In the genomic region with DNA sequence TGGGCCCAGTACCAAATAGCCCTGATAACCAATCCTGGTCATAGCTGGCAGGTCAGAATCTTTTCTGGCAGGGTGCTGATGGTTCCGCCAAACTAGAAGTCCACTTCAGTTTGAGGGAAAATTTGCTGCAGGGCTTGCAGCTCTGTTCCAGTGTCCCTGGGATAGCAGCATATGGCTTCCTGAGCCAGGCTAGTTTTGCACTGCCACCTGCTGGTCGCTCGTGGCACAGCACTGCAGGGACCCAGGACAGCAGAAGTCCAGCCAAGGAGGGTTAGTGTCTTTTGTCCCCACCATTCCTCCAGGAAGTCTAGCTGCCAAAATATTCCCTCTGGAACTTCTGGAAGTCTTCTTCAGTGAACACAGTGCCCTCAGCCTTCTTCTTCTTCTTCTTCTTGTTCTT, we compare ENCODE assay signal across 9 mouse cellular contexts. TPM values are rescaled to one million over a fixed set of nuclear protein-coding genes. Genes with fewer than 3 reads are reported as not detected.
DNase-seq lines count a peak whose midpoint lies in the region; ATAC-seq lines count a peak whose summit lies in the region.
"Had no signal": no experiment of that assay in that cellular context is flagged by ENCODE, and none has a peak within 500 bp of the region (broad histone marks: within the 10 kb centered on the region; RNA-seq: fewer than 3 reads in every experiment).

No protein-coding gene starts in this region.

- DNase-seq in kidney, adult 18-20 months, result peak; percentile 87
- DNase-seq in cerebellum, adult 11-12 months, result peak; percentile 86
- peak; percentile 80 for DNase-seq in frontal cortex, postnatal 25 days (ENCODE audit: low spot score in 2 of 2)
- peak; percentile 63 to 86 for DNase-seq in kidney, adult 8-10 months
- DNase-seq in liver, result peak; percentile 88
- DNase-seq in neural tube, embryonic 11.5 days (ENCODE audit: low spot score), result peak; percentile 87
- DNase-seq in testis, postnatal 10 days (ENCODE audit: low spot score), result peak; percentile 94

- ATAC-seq in kidney, embryonic 16.5 days (ENCODE audit: low FRiP score, low TSS enrichment), result no peak
- no peak for ATAC-seq in neural tube, embryonic 11.5 days (ENCODE audit: insufficient read depth, low FRiP score, low TSS enrichment)

- no peak overlapping the region for H3K4me3 ChIP-seq in kidney, embryonic 16.5 days (ENCODE audit: low read length)
- H3K4me3 ChIP-seq in neural tube, embryonic 11.5 days (ENCODE audit: low read depth, low read length), result no peak overlapping the region
- H3K4me3 ChIP-seq: neural tube, embryonic 12.5 days had no signal

- 8% methylated on average over 3 of the region's 3 CpGs for WGBS in kidney, embryonic 16.5 days
- WGBS in neural tube, embryonic 11.5 days, result 18% methylated on average over 3 of the region's 3 CpGs

- H3K9me3 ChIP-seq in kidney, embryonic 16.5 days (ENCODE audit: low read length), result no peaks in the 10 kb centered on the region
- no peaks in the 10 kb centered on the region for H3K9me3 ChIP-seq in neural tube, embryonic 11.5 days (ENCODE audit: control insufficient read depth, low read length)
- H3K9me3 ChIP-seq: neural tube, embryonic 12.5 days had no signal

- H3K36me3 ChIP-seq in kidney, embryonic 16.5 days (ENCODE audit: insufficient read depth, low read length), result peaks cover 31% of the 10 kb centered on the region
- peaks cover 11% of the 10 kb centered on the region for H3K36me3 ChIP-seq in neural tube, embryonic 11.5 days (ENCODE audit: control insufficient read depth, insufficient read depth, low read length)

- H3K4me1 ChIP-seq in kidney, embryonic 16.5 days (ENCODE audit: insufficient read depth, low read length), result peaks cover 25% of the 10 kb centered on the region
- peaks cover 10% of the 10 kb centered on the region for H3K4me1 ChIP-seq in neural tube, embryonic 11.5 days (ENCODE audit: control insufficient read depth, insufficient read depth, low read length)

- H3K27me3 ChIP-seq in kidney, embryonic 16.5 days (ENCODE audit: insufficient read depth, low read length), result no peaks in the 10 kb centered on the region
- no peaks in the 10 kb centered on the region for H3K27me3 ChIP-seq in neural tube, embryonic 11.5 days (ENCODE audit: control insufficient read depth, insufficient read depth, low read length)
- H3K27me3 ChIP-seq: neural tube, embryonic 12.5 days had no signal

- H3K27ac ChIP-seq in kidney, embryonic 16.5 days (ENCODE audit: low read length), result no peak overlapping the region
- no peak overlapping the region for H3K27ac ChIP-seq in neural tube, embryonic 11.5 days (ENCODE audit: low read depth, low read length)
- H3K27ac ChIP-seq: neural tube, embryonic 12.5 days had no signal

- no peak overlapping the region for H3K4me2 ChIP-seq in kidney, embryonic 16.5 days (replicated peaks; ENCODE audit: low read depth, low read length)
- H3K4me2 ChIP-seq in neural tube, embryonic 11.5 days (ENCODE audit: low read depth), result no peak overlapping the region
- H3K4me2 ChIP-seq: neural tube, embryonic 12.5 days had no signal

- H3K9ac ChIP-seq in kidney, embryonic 16.5 days (replicated peaks; ENCODE audit: low read length), result no peak overlapping the region
- H3K9ac ChIP-seq in neural tube, embryonic 11.5 days (ENCODE audit: low read length), result no peak overlapping the region
- H3K9ac ChIP-seq: neural tube, embryonic 12.5 days had no signal

RNA-seq across cellular contexts. Expression of a gene that starts 3.4 kb away (rescaled TPM):
- polyA plus RNA-seq in kidney, embryonic 16.5 days (2015; fragmentation: Nextera tagmentation; extraction: Ambion mirVana), result 48.5 and 50.8 TPM in 2 replicates
- 70.3 and 76.9 TPM in 2 replicates for polyA plus RNA-seq in neural tube, embryonic 11.5 days (2014; fragmentation: Nextera tagmentation; extraction: Ambion mirVana)

RNA-seq across cellular contexts. Expression of a gene that starts 5.7 kb away (rescaled TPM):
- polyA plus RNA-seq in kidney, embryonic 16.5 days (2015; fragmentation: Nextera tagmentation; extraction: Ambion mirVana), result 127 and 132 TPM in 2 replicates
- 127 and 134 TPM in 2 replicates for polyA plus RNA-seq in neural tube, embryonic 11.5 days (2014; fragmentation: Nextera tagmentation; extraction: Ambion mirVana)

RNA-seq across cellular contexts. Expression of a gene that starts 25.0 kb away (rescaled TPM):
- 3.3 TPM in 1 of 2 replicates, not detected in the other for polyA plus RNA-seq in kidney, embryonic 16.5 days (2015; fragmentation: Nextera tagmentation; extraction: Ambion mirVana)
- not detected in 2 replicates for polyA plus RNA-seq in neural tube, embryonic 11.5 days (2014; fragmentation: Nextera tagmentation; extraction: Ambion mirVana)

RNA-seq across cellular contexts. Expression of a gene that starts 26.4 kb away (rescaled TPM):
- not detected in 2 replicates for polyA plus RNA-seq in kidney, embryonic 16.5 days (2015; fragmentation: Nextera tagmentation; extraction: Ambion mirVana)
- polyA plus RNA-seq in neural tube, embryonic 11.5 days (2014; fragmentation: Nextera tagmentation; extraction: Ambion mirVana), result 0.05 and 0.09 TPM in 2 replicates

RNA-seq across cellular contexts. Expression of a gene that starts 26.9 kb away (rescaled TPM):
- polyA plus RNA-seq in kidney, embryonic 16.5 days (2015; fragmentation: Nextera tagmentation; extraction: Ambion mirVana), result 36.3 and 38.1 TPM in 2 replicates
- polyA plus RNA-seq in neural tube, embryonic 11.5 days (2014; fragmentation: Nextera tagmentation; extraction: Ambion mirVana), result 41.8 and 47.3 TPM in 2 replicates
